Mouse (Mus musculus) bone marrow macrophage, adult 2 months (primary cell): Measurements from ENCODE around the gene Olfr649.

ENCODE experiments used
- CTCF ChIP-seq: IDR thresholded peaks from 2 replicates; pipeline ENCODE4 v1.5.1; 2012; ENCODE audit warnings: low read depth, mild to moderate bottlenecking, low read length, moderate library complexity
- POLR2A ChIP-seq: IDR thresholded peaks from 2 replicates; pipeline ENCODE4 v1.6.1; 2012; ENCODE audit warnings: mild to moderate bottlenecking, low read depth, low read length, borderline replicate concordance

GRCm38 (mm10) chr7:104244287-104245181 lies 48.7 kb upstream of the Olfr649 start, which contains the start of gene Trim34a:
- TF ChIP-seq CTCF (no peak), POLR2A (no peak)
